Mouse (Mus musculus): ENCODE data around the gene Olfr76. TPM values are rescaled to one million over a fixed set of nuclear protein-coding genes. Genes with fewer than 3 reads are reported as not detected.
A peak's percentile ranks its signal among the peaks of the same experiment; 100 is the strongest.
"Not testable (repeated sequence)": the region's sequence is repeated elsewhere in the genome, so short reads cannot be mapped to it uniquely, and the experiment has no call there.

Olfr76 gene
- polyA plus RNA-seq, 1 experiment, result not detected

DNA sequence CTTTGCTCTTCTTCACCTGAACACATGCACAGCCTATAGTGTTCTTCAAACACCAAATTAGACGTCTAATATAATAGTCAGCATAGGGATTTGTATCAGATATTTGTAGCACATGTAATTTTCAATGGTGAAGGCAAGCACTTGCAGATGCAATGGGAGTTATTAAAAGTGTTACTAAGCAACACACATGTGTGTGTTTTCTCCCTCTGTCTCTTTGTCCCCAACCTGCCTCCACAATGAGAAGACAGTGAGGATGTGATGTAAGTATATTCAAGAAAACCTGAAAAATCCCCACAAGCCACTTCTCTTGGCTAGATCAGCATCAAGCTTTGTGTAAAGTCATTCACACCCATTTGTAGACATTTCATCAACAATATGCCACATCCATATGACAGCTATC lies 7.2 kb downstream of the Olfr76 start, which contains the start of gene Olfr1428:
TSS of gene Olfr1428 (minus strand) at position 101 of the 400 bp plus-strand sequence.
- Histone ChIP-seq H3K4me1 (ENCODE audit: control insufficient read depth, insufficient read depth, low read length) (no peaks in the 10 kb centered on the region), H3K9ac (ENCODE audit: low read depth, poor library complexity, severe bottlenecking) (no peak within 1 kb of the TSS), H3K9me3 (replicated peaks; ENCODE audit: control insufficient read depth, insufficient read depth, low read length, poor library complexity, severe bottlenecking) (no peaks in the 10 kb centered on the region), H3K4me3 (ENCODE audit: low read depth, low read length) (no peak within 1 kb of the TSS), H3K36me3 (ENCODE audit: control insufficient read depth, insufficient read depth, low read length, poor library complexity, severe bottlenecking) (no peaks in the 10 kb centered on the region), H3K27ac (ENCODE audit: insufficient read depth, low read length) (no peak within 1 kb of the TSS), H3K27me3 (ENCODE audit: control insufficient read depth, insufficient read depth, low read length, poor library complexity, severe bottlenecking) (no peaks in the 10 kb centered on the region)
- TF ChIP-seq POLR2A (IDR thresholded peaks at IDR 0.05; ENCODE audit: insufficient read depth, low read length) (no peak), CTCF (IDR thresholded peaks at IDR 0.05; ENCODE audit: low read depth, low read length) (no peak), EP300 (IDR thresholded peaks at IDR 0.05; ENCODE audit: insufficient read depth, low read depth, low read length) (no peak)

DNA sequence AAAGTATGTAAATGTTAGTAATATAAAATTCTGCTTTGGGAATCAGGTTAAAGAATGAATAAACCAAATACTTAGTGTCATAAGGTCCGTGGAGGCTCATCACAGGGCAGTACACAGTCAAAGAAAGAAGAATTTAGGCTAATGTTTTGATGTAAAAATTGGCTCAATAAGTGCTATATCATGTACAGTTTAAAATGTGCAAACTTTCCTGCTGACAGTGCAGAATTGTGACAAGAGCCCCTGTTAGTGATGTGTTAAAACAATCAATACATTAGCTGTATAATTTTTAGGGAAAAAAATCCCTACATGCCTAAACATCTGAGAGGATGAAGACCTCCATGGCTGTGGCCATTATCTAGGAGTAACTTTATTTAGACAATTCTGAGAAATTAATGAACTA lies 9.2 kb downstream of the Olfr76 start:
- Histone ChIP-seq H3K9ac (ENCODE audit: low read depth, poor library complexity, severe bottlenecking) (no peak overlapping the region), H3K36me3 (ENCODE audit: control insufficient read depth, insufficient read depth, low read length, poor library complexity, severe bottlenecking) (no peaks in the 10 kb centered on the region), H3K4me1 (ENCODE audit: control insufficient read depth, insufficient read depth, low read length) (no peaks in the 10 kb centered on the region), H3K9me3 (replicated peaks; ENCODE audit: control insufficient read depth, insufficient read depth, low read length, poor library complexity, severe bottlenecking) (peaks cover 3% of the 10 kb centered on the region; the same call in 1 of the 2 replicates), H3K27ac (ENCODE audit: insufficient read depth, low read length) (no peak overlapping the region), H3K4me3 (ENCODE audit: low read depth, low read length) (no peak overlapping the region), H3K27me3 (ENCODE audit: control insufficient read depth, insufficient read depth, low read length, poor library complexity, severe bottlenecking) (no peaks in the 10 kb centered on the region; the same call in 1 of the 2 replicates)
- TF ChIP-seq CTCF (IDR thresholded peaks at IDR 0.05; ENCODE audit: low read depth, low read length) (no peak), POLR2A (IDR thresholded peaks at IDR 0.05; ENCODE audit: insufficient read depth, low read length) (no peak), EP300 (IDR thresholded peaks at IDR 0.05; ENCODE audit: insufficient read depth, low read depth, low read length) (no peak)

- Histone ChIP-seq H3K4me3 (ENCODE audit: low read depth, low read length) (no peak overlapping the region), H3K9ac (ENCODE audit: low read depth, poor library complexity, severe bottlenecking) (no peak overlapping the region), H3K9me3 (replicated peaks; ENCODE audit: control insufficient read depth, insufficient read depth, low read length, poor library complexity, severe bottlenecking) (peaks cover 5% of the 10 kb centered on the region; the same call in 1 of the 2 replicates), H3K36me3 (ENCODE audit: control insufficient read depth, insufficient read depth, low read length, poor library complexity, severe bottlenecking) (no peaks in the 10 kb centered on the region), H3K27me3 (ENCODE audit: control insufficient read depth, insufficient read depth, low read length, poor library complexity, severe bottlenecking) (no peaks in the 10 kb centered on the region), H3K4me1 (ENCODE audit: control insufficient read depth, insufficient read depth, low read length) (no peaks in the 10 kb centered on the region), H3K27ac (ENCODE audit: insufficient read depth, low read length) (no peak overlapping the region)
- TF ChIP-seq POLR2A (IDR thresholded peaks at IDR 0.05; ENCODE audit: insufficient read depth, low read length) (no peak), CTCF (IDR thresholded peaks at IDR 0.05; ENCODE audit: low read depth, low read length) (no peak), EP300 (IDR thresholded peaks at IDR 0.05; ENCODE audit: insufficient read depth, low read depth, low read length) (no peak)
Measured at GRCm38 (mm10) chr19:12104541-12104940, 18.5 kb downstream of the Olfr76 start.

DNA sequence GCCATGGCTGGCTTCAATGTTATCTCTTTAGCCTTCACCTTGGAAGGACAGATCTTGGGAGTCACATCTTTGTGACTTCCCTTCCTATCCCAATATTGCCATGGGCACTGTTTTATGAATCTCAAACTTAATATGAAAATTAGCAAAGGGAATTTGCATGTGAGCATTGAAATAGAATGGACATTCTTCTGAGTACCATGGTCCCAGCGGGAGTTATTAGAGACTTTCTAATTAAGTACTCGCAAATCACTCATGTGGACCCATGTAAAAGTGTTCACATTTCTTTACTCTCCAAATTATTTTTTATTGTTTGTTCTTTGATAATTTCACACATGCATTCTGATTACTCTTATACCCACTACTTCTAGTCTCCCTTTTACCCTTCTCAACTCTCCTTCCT lies 19.8 kb downstream of the Olfr76 start, which contains the start of gene Olfr1427:
TSS of gene Olfr1427 (minus strand) at position 101 of the 400 bp plus-strand sequence.
- Histone ChIP-seq H3K9ac (ENCODE audit: low read depth, poor library complexity, severe bottlenecking) (no peak within 1 kb of the TSS), H3K27me3 (ENCODE audit: control insufficient read depth, insufficient read depth, low read length, poor library complexity, severe bottlenecking) (no peaks in the 10 kb centered on the region), H3K36me3 (ENCODE audit: control insufficient read depth, insufficient read depth, low read length, poor library complexity, severe bottlenecking) (no peaks in the 10 kb centered on the region), H3K27ac (ENCODE audit: insufficient read depth, low read length) (no peak within 1 kb of the TSS), H3K9me3 (replicated peaks; ENCODE audit: control insufficient read depth, insufficient read depth, low read length, poor library complexity, severe bottlenecking) (no peaks in the 10 kb centered on the region), H3K4me3 (ENCODE audit: low read depth, low read length) (no peak within 1 kb of the TSS), H3K4me1 (ENCODE audit: control insufficient read depth, insufficient read depth, low read length) (no peaks in the 10 kb centered on the region)
- no peak for TF ChIP-seq POLR2A (IDR thresholded peaks at IDR 0.05; ENCODE audit: insufficient read depth, low read length)
- no peak for TF ChIP-seq EP300 (IDR thresholded peaks at IDR 0.05; ENCODE audit: insufficient read depth, low read depth, low read length)
- no peak for TF ChIP-seq CTCF (IDR thresholded peaks at IDR 0.05; ENCODE audit: low read depth, low read length)

- TF ChIP-seq POLR2A (IDR thresholded peaks at IDR 0.05; ENCODE audit: insufficient read depth, low read length) (no peak), CTCF (IDR thresholded peaks at IDR 0.05; ENCODE audit: low read depth, low read length) (no peak), EP300 (IDR thresholded peaks at IDR 0.05; ENCODE audit: insufficient read depth, low read depth, low read length) (no peak)
- no peak within 1 kb of the TSS for H3K9ac ChIP-seq (ENCODE audit: low read depth, poor library complexity, severe bottlenecking)
- H3K36me3 ChIP-seq (ENCODE audit: control insufficient read depth, insufficient read depth, low read length, poor library complexity, severe bottlenecking), result no peaks in the 10 kb centered on the region
- H3K4me3 ChIP-seq (ENCODE audit: low read depth, low read length), result no peak within 1 kb of the TSS
- no peak within 1 kb of the TSS for H3K27ac ChIP-seq (ENCODE audit: insufficient read depth, low read length)
- H3K27me3 ChIP-seq (ENCODE audit: control insufficient read depth, insufficient read depth, low read length, poor library complexity, severe bottlenecking), result no peaks in the 10 kb centered on the region
- no peaks in the 10 kb centered on the region for H3K4me1 ChIP-seq (ENCODE audit: control insufficient read depth, insufficient read depth, low read length)
- 0 out of 2 replicates have a peak, but pooled peaks cover 5% of the 10 kb centered on the region for H3K9me3 ChIP-seq (replicated peaks; ENCODE audit: control insufficient read depth, insufficient read depth, low read length, poor library complexity, severe bottlenecking)
Measured at GRCm38 (mm10) chr19:12091913-12092312, 31.1 kb downstream of the Olfr76 start, which contains the start of gene Olfr1426. Gene Olfr1426, minus strand, starts transcription at chr19:12092013.

GRCm38 (mm10) chr19:12077631-12078030 lies 45.4 kb downstream of the Olfr76 start, which contains the start of gene Olfr1425:
Gene Olfr1425, minus strand, starts transcription at chr19:12077731.
- not testable (repeated sequence) for H3K27ac ChIP-seq (ENCODE audit: insufficient read depth, low read length); H3K4me1 ChIP-seq (ENCODE audit: control insufficient read depth, insufficient read depth, low read length); H3K9ac ChIP-seq (ENCODE audit: low read depth, poor library complexity, severe bottlenecking); H3K27me3 ChIP-seq (ENCODE audit: control insufficient read depth, insufficient read depth, low read length, poor library complexity, severe bottlenecking); H3K4me3 ChIP-seq (ENCODE audit: low read depth, low read length); H3K36me3 ChIP-seq (ENCODE audit: control insufficient read depth, insufficient read depth, low read length, poor library complexity, severe bottlenecking); H3K9me3 ChIP-seq (replicated peaks; ENCODE audit: control insufficient read depth, insufficient read depth, low read length, poor library complexity, severe bottlenecking)

DNA sequence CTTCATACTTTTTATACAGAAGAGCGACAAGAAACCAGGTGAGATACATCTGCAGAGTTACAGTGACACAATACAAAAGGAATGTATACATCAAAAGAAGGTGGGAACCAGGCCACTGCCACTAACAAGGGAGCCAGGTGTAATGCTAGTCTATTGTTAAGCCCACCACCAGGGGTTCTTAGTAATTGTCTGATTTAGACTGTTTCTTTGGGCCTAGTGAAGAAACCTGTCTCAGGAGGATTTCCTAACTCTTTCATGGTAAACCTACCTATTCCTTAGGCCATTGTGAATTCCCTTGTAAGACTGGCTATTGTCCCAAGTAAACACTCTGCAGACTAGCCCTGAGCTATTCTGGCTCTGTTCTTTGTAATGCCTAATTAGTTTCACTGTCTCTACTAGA lies 53.5 kb downstream of the Olfr76 start:
- not testable (repeated sequence) for H3K9ac ChIP-seq (ENCODE audit: low read depth, poor library complexity, severe bottlenecking); H3K36me3 ChIP-seq (ENCODE audit: control insufficient read depth, insufficient read depth, low read length, poor library complexity, severe bottlenecking); H3K4me1 ChIP-seq (ENCODE audit: control insufficient read depth, insufficient read depth, low read length); H3K4me3 ChIP-seq (ENCODE audit: low read depth, low read length); H3K27me3 ChIP-seq (ENCODE audit: control insufficient read depth, insufficient read depth, low read length, poor library complexity, severe bottlenecking)
- peaks cover 25% of the 10 kb centered on the region for H3K9me3 ChIP-seq (replicated peaks; ENCODE audit: control insufficient read depth, insufficient read depth, low read length, poor library complexity, severe bottlenecking)
- H3K27ac ChIP-seq (ENCODE audit: insufficient read depth, low read length), result peak overlapping the region; percentile 94
